Mouse (Mus musculus): Measurements from ENCODE around the gene Gm47289.

Gene Gm47289

GRCm38 (mm10) chr9:119160689-119161088 lies 1.7 kb downstream of the Gm47289 start:
- DNase-seq, result no peak

- no peak for DNase-seq
These were observed 5.8 kb downstream of the Gm47289 start for GRCm38 (mm10) chr9:119164743-119165142.

- no peak for DNase-seq
These were observed 6.6 kb downstream of the Gm47289 start for GRCm38 (mm10) chr9:119165548-119165947.

- no peak for DNase-seq
These were observed 8.6 kb downstream of the Gm47289 start for GRCm38 (mm10) chr9:119167608-119168007.

- DNase-seq, result no peak
These were observed 20.3 kb downstream of the Gm47289 start for GRCm38 (mm10) chr9:119179292-119179691.

- no peak for DNase-seq
These were observed 22.3 kb downstream of the Gm47289 start for GRCm38 (mm10) chr9:119181241-119181728.

GRCm38 (mm10) chr9:119192202-119192990 lies 33.4 kb downstream of the Gm47289 start:
- peak in 1 of 2 experiments; percentile 25 for DNase-seq

GRCm38 (mm10) chr9:119199151-119199861 lies 40.3 kb downstream of the Gm47289 start:
- DNase-seq, result no peak

- no peak for DNase-seq
These were observed 42.7 kb downstream of the Gm47289 start for GRCm38 (mm10) chr9:119201653-119202052.

- DNase-seq, result no peak
These were observed 44.7 kb downstream of the Gm47289 start for GRCm38 (mm10) chr9:119203617-119204016.

GRCm38 (mm10) chr9:119205756-119206155 lies 46.8 kb downstream of the Gm47289 start:
- DNase-seq, result no peak

- no peak for DNase-seq
These were observed 47.7 kb downstream of the Gm47289 start for GRCm38 (mm10) chr9:119206666-119207065.

GRCm38 (mm10) chr9:119207113-119207512 lies 48.2 kb downstream of the Gm47289 start:
- no peak for DNase-seq

- DNase-seq, result no peak
These were observed 50.0 kb downstream of the Gm47289 start, which contains the start of gene Slc22a13 for GRCm38 (mm10) chr9:119208998-119209397. Gene Slc22a13, minus strand, starts transcription at chr9:119209098.

Measured in spleen, adult 18-20 months (tissue).